Mouse (Mus musculus): Measurements from ENCODE around the gene Abca7. TPM values are rescaled to one million over a fixed set of nuclear protein-coding genes. Genes with fewer than 3 reads are reported as not detected.

Abca7 gene
- polyA plus RNA-seq, 1 experiment from 2014 or later = 2.2 TPM

- Histone ChIP-seq H3K36me3 (ENCODE audit: control insufficient read depth, insufficient read depth) (peaks cover 28% of the 10 kb centered on the region), H3K4me3 (ENCODE audit: low read depth, low read length) (no peak overlapping the region), H3K4me2 (replicated peaks; ENCODE audit: low read depth) (no peak overlapping the region), H3K9me3 (ENCODE audit: control insufficient read depth) (no peaks in the 10 kb centered on the region), H3K9ac (ENCODE audit: low read depth, low read length) (no peak overlapping the region), H3K4me1 (replicated peaks; ENCODE audit: control insufficient read depth, insufficient read depth, low read length) (no peaks in the 10 kb centered on the region), H3K27me3 (replicated peaks; ENCODE audit: control insufficient read depth, insufficient read depth, low read length) (no peaks in the 10 kb centered on the region), H3K27ac (ENCODE audit: low read depth, low read length) (no peak overlapping the region)
- no peak for TF ChIP-seq CTCF (IDR thresholded peaks at IDR 0.05; ENCODE audit: low read depth)
- no peak for ATAC-seq
- WGBS = 67% methylated on average over 1 of the region's 1 CpGs
Observed at GRCm38 (mm10) chr10:79995636-79996035, 658 bp upstream of the Abca7 start.

- Histone ChIP-seq H3K27me3 (replicated peaks; ENCODE audit: control insufficient read depth, insufficient read depth, low read length) (no peaks in the 10 kb centered on the region), H3K36me3 (ENCODE audit: control insufficient read depth, insufficient read depth) (peaks cover 26% of the 10 kb centered on the region), H3K9ac (ENCODE audit: low read depth, low read length) (peak overlapping the region; percentile 57), H3K4me3 (ENCODE audit: low read depth, low read length) (peak overlapping the region; percentile 55), H3K9me3 (ENCODE audit: control insufficient read depth) (no peaks in the 10 kb centered on the region), H3K27ac (ENCODE audit: low read depth, low read length) (peak overlapping the region; percentile 23; the same call in 1 of the 2 replicates), H3K4me2 (replicated peaks; ENCODE audit: low read depth) (peak overlapping the region; percentile 94), H3K4me1 (replicated peaks; ENCODE audit: control insufficient read depth, insufficient read depth, low read length) (no peaks in the 10 kb centered on the region)
- ATAC-seq = peak; percentile 23
- WGBS = 2% methylated on average over 35 of the region's 35 CpGs
- TF ChIP-seq CTCF (IDR thresholded peaks at IDR 0.05; ENCODE audit: low read depth) = no peak
Observed at GRCm38 (mm10) chr10:79997034-79997760, 903 bp downstream of the Abca7 start.

GRCm38 (mm10) chr10:79997819-79998218, 1.5 kb downstream of the Abca7 start:
- Histone ChIP-seq H3K9me3 (ENCODE audit: control insufficient read depth) (no peaks in the 10 kb centered on the region), H3K4me3 (ENCODE audit: low read depth, low read length) (peak overlapping the region; percentile 55), H3K27ac (ENCODE audit: low read depth, low read length) (no peak overlapping the region), H3K4me1 (replicated peaks; ENCODE audit: control insufficient read depth, insufficient read depth, low read length) (no peaks in the 10 kb centered on the region), H3K9ac (ENCODE audit: low read depth, low read length) (no peak overlapping the region), H3K27me3 (replicated peaks; ENCODE audit: control insufficient read depth, insufficient read depth, low read length) (no peaks in the 10 kb centered on the region), H3K4me2 (replicated peaks; ENCODE audit: low read depth) (peak overlapping the region; percentile 94), H3K36me3 (ENCODE audit: control insufficient read depth, insufficient read depth) (peaks cover 20% of the 10 kb centered on the region)
- TF ChIP-seq CTCF (IDR thresholded peaks at IDR 0.05; ENCODE audit: low read depth) = no peak
- ATAC-seq = no peak
- WGBS = 21% methylated on average over 15 of the region's 15 CpGs

- no peak for TF ChIP-seq CTCF (IDR thresholded peaks at IDR 0.05; ENCODE audit: low read depth)
- WGBS = 78% methylated on average over 9 of the region's 9 CpGs
Observed at GRCm38 (mm10) chr10:80001945-80002344, 5.7 kb downstream of the Abca7 start.

GRCm38 (mm10) chr10:80002829-80003228, 6.5 kb downstream of the Abca7 start:
- Histone ChIP-seq H3K9me3 (ENCODE audit: control insufficient read depth) (no peaks in the 10 kb centered on the region), H3K36me3 (ENCODE audit: control insufficient read depth, insufficient read depth) (peaks cover 8% of the 10 kb centered on the region; the same call in 1 of the 2 replicates), H3K9ac (ENCODE audit: low read depth, low read length) (no peak overlapping the region), H3K27me3 (replicated peaks; ENCODE audit: control insufficient read depth, insufficient read depth, low read length) (no peaks in the 10 kb centered on the region), H3K27ac (ENCODE audit: low read depth, low read length) (no peak overlapping the region), H3K4me3 (ENCODE audit: low read depth, low read length) (no peak overlapping the region), H3K4me2 (replicated peaks; ENCODE audit: low read depth) (no peak overlapping the region), H3K4me1 (replicated peaks; ENCODE audit: control insufficient read depth, insufficient read depth, low read length) (no peaks in the 10 kb centered on the region)
- ATAC-seq = no peak
- TF ChIP-seq CTCF (IDR thresholded peaks at IDR 0.05; ENCODE audit: low read depth) = no peak
- WGBS = 59% methylated on average over 20 of the region's 21 CpGs

More at GRCm38 (mm10) chr10:80001945-80002344, 5.7 kb downstream of the Abca7 start:
- no peaks in the 10 kb centered on the region for H3K4me1 ChIP-seq (replicated peaks; ENCODE audit: control insufficient read depth, insufficient read depth, low read length)
- H3K4me2 ChIP-seq (replicated peaks; ENCODE audit: low read depth) = no peak overlapping the region
- no peak overlapping the region for H3K9ac ChIP-seq (ENCODE audit: low read depth, low read length)
- no peak overlapping the region for H3K4me3 ChIP-seq (ENCODE audit: low read depth, low read length)
- no peak overlapping the region for H3K27ac ChIP-seq (ENCODE audit: low read depth, low read length)
- no peak for ATAC-seq
- H3K9me3 ChIP-seq (ENCODE audit: control insufficient read depth) = no peaks in the 10 kb centered on the region
- H3K27me3 ChIP-seq (replicated peaks; ENCODE audit: control insufficient read depth, insufficient read depth, low read length) = no peaks in the 10 kb centered on the region
- peaks cover 5% of the 10 kb centered on the region; the same call in 1 of the 2 replicates for H3K36me3 ChIP-seq (ENCODE audit: control insufficient read depth, insufficient read depth)

GRCm38 (mm10) chr10:80003374-80004232, 7.3 kb downstream of the Abca7 start:
- no peak for ATAC-seq
- H3K4me1 ChIP-seq (replicated peaks; ENCODE audit: control insufficient read depth, insufficient read depth, low read length) = no peaks in the 10 kb centered on the region
- no peak overlapping the region; the same call in 1 of the 2 replicates for H3K9ac ChIP-seq (ENCODE audit: low read depth, low read length)
- H3K9me3 ChIP-seq (ENCODE audit: control insufficient read depth) = no peaks in the 10 kb centered on the region
- peaks cover 16% of the 10 kb centered on the region; the same call in 1 of the 2 replicates for H3K36me3 ChIP-seq (ENCODE audit: control insufficient read depth, insufficient read depth)
- H3K27ac ChIP-seq (ENCODE audit: low read depth, low read length) = no peak overlapping the region
- H3K4me3 ChIP-seq (ENCODE audit: low read depth, low read length) = no peak overlapping the region
- TF ChIP-seq CTCF (IDR thresholded peaks at IDR 0.05; ENCODE audit: low read depth) = no peak
- H3K4me2 ChIP-seq (replicated peaks; ENCODE audit: low read depth) = no peak overlapping the region
- WGBS = 57% methylated on average over 9 of the region's 9 CpGs
- H3K27me3 ChIP-seq (replicated peaks; ENCODE audit: control insufficient read depth, insufficient read depth, low read length) = no peaks in the 10 kb centered on the region

Data from intestine, postnatal 0 days (tissue).